Mouse (Mus musculus) stomach, embryonic 14.5 days (tissue): ENCODE results near the gene Micu2. TPM values are rescaled to one million over a fixed set of nuclear protein-coding genes. Genes with fewer than 3 reads are reported as not detected.

Experiments
- ATAC-seq: fragments of 200-750 bp; cut with Nextera tagmentation; 2 replicates; pipeline ENCODE4 v1.8.0; 2017; ENCODE audit warnings: low read depth, moderate TSS enrichment; ENCODE audit not compliant: insufficient number of reproducible peaks, insufficient read depth, low FRiP score
- H3K27ac ChIP-seq: fragments of 300-500 bp; sonication (generic); 2 replicates; pipeline ENCODE4 v1.5.1; 2014; ENCODE audit warnings: mild to moderate bottlenecking, low read length, moderate library complexity, mixed read lengths
- H3K27me3 ChIP-seq: fragments of 300-500 bp; sonication (generic); 2 replicates; pipeline ENCODE4 v1.6.1; 2014; ENCODE audit warnings: low read length, control low read depth, mixed read lengths; ENCODE audit not compliant: control insufficient read depth, insufficient read depth
- H3K36me3 ChIP-seq: fragments of 300-500 bp; sonication (generic); 2 replicates; pipeline ENCODE4 v1.6.1; 2014; ENCODE audit warnings: mild to moderate bottlenecking, control low read depth, low read length, moderate library complexity, mixed read lengths; ENCODE audit not compliant: control insufficient read depth, insufficient read depth
- H3K4me1 ChIP-seq: fragments of 300-500 bp; sonication (generic); 2 replicates; pipeline ENCODE4 v1.6.1; 2014; ENCODE audit warnings: low read length, control low read depth, mixed read lengths; ENCODE audit not compliant: control insufficient read depth, insufficient read depth
- H3K4me2 ChIP-seq: fragments of 300-500 bp; sonication (generic); replicated peaks from 2 replicates; pipeline ENCODE4 v1.6.1; 2014; ENCODE audit warnings: low read depth, low read length, control low read depth
- H3K4me3 ChIP-seq: fragments of 300-500 bp; sonication (generic); 2 replicates; pipeline ENCODE4 v1.5.1; 2014; ENCODE audit warnings: low read depth, low read length, control low read depth
- H3K9ac ChIP-seq: fragments of 300-500 bp; sonication (generic); replicated peaks from 2 replicates; pipeline ENCODE4 v1.6.1; 2014; ENCODE audit warnings: low read depth, mild to moderate bottlenecking, control low read depth, low read length, moderate library complexity, mixed read lengths
- H3K9me3 ChIP-seq: fragments of 300-500 bp; sonication (generic); 2 replicates; pipeline ENCODE4 v1.6.1; 2016; ENCODE audit warnings: low read depth, low read length, control low read depth; ENCODE audit not compliant: control insufficient read depth
- WGBS: fragments of 180-500 bp; shearing (Covaris S2); extraction: QIAGEN DNeasy Blood & Tissue Kit; methylation state at CpG from one replicate; pipeline ENCODE4 v1.1.7; 2014; 5-methylcytosine and 5-hydroxymethylcytosine counted together
- polyA plus RNA-seq: library from polyadenylated mRNA; unstranded; fragments of >200 nt; fragmentation: Nextera tagmentation; extraction: Ambion mirVana; gene quantifications from 2 replicates; pipeline ENCODE4 v1.2.1, GENCODE M21; 2014

The Micu2 gene
- polyA plus RNA-seq, 1 experiment from 2014 or later = 54.9 TPM

- 34% methylated on average over 5 of the region's 5 CpGs for WGBS
- Histone ChIP-seq H3K36me3 (no peaks in the 10 kb centered on the region; the same call in 1 of the 2 replicates), H3K4me3 (no peak overlapping the region), H3K4me1 (peaks cover 39% of the 10 kb centered on the region), H3K9me3 (no peaks in the 10 kb centered on the region), H3K27ac (no peak overlapping the region), H3K4me2 (no peak overlapping the region), H3K27me3 (no peaks in the 10 kb centered on the region), H3K9ac (no peak overlapping the region)
- ATAC-seq = no peak
Observed at GRCm38 (mm10) chr14:57978144-57978543, 20.9 kb downstream of the Micu2 start.

- no peak for ATAC-seq
- Histone ChIP-seq H3K27ac (no peak overlapping the region), H3K27me3 (no peaks in the 10 kb centered on the region), H3K9me3 (no peaks in the 10 kb centered on the region), H3K4me3 (no peak overlapping the region), H3K9ac (no peak overlapping the region), H3K36me3 (no peaks in the 10 kb centered on the region; the same call in 1 of the 2 replicates), H3K4me2 (no peak overlapping the region), H3K4me1 (peaks cover 27% of the 10 kb centered on the region)
- WGBS = 22% methylated on average over 6 of the region's 6 CpGs
Observed at GRCm38 (mm10) chr14:57975656-57976055, 23.4 kb downstream of the Micu2 start.

GRCm38 (mm10) chr14:57971986-57972525 is 27.0 kb downstream of the Micu2 start:
- H3K4me3 ChIP-seq = no peak overlapping the region
- H3K36me3 ChIP-seq = peaks cover 8% of the 10 kb centered on the region; the same call in 1 of the 2 replicates
- WGBS = 83% methylated on average over 12 of the region's 12 CpGs
- H3K9me3 ChIP-seq = no peaks in the 10 kb centered on the region
- H3K27me3 ChIP-seq = no peaks in the 10 kb centered on the region
- peaks cover 15% of the 10 kb centered on the region for H3K4me1 ChIP-seq
- H3K27ac ChIP-seq = no peak overlapping the region
- no peak overlapping the region for H3K4me2 ChIP-seq
- no peak overlapping the region for H3K9ac ChIP-seq
- no peak for ATAC-seq

GRCm38 (mm10) chr14:57968873-57969272 is 30.2 kb downstream of the Micu2 start:
- no peak for ATAC-seq
- peaks cover 8% of the 10 kb centered on the region; the same call in 1 of the 2 replicates for H3K36me3 ChIP-seq
- H3K4me1 ChIP-seq = no peaks in the 10 kb centered on the region
- no peak overlapping the region for H3K4me3 ChIP-seq
- no peak overlapping the region for H3K9ac ChIP-seq
- 65% methylated on average over 6 of the region's 6 CpGs for WGBS
- no peak overlapping the region for H3K27ac ChIP-seq
- H3K27me3 ChIP-seq = no peaks in the 10 kb centered on the region
- no peaks in the 10 kb centered on the region for H3K9me3 ChIP-seq
- H3K4me2 ChIP-seq = no peak overlapping the region

- H3K4me2 ChIP-seq = no peak overlapping the region
- no peaks in the 10 kb centered on the region for H3K27me3 ChIP-seq
- H3K36me3 ChIP-seq = peaks cover 8% of the 10 kb centered on the region
- no peaks in the 10 kb centered on the region for H3K4me1 ChIP-seq
- WGBS = 89% methylated on average over 4 of the region's 4 CpGs
- H3K4me3 ChIP-seq = no peak overlapping the region
- no peak overlapping the region for H3K27ac ChIP-seq
- H3K9ac ChIP-seq = no peak overlapping the region
- no peaks in the 10 kb centered on the region for H3K9me3 ChIP-seq
- ATAC-seq = no peak
Observed at GRCm38 (mm10) chr14:57967080-57967797, 31.8 kb downstream of the Micu2 start.

- H3K4me3 ChIP-seq = no peak overlapping the region
- ATAC-seq = no peak
- no peaks in the 10 kb centered on the region for H3K4me1 ChIP-seq
- WGBS = 40% methylated on average over 4 of the region's 4 CpGs
- no peak overlapping the region for H3K27ac ChIP-seq
- no peak overlapping the region for H3K9ac ChIP-seq
- H3K36me3 ChIP-seq = no peaks in the 10 kb centered on the region; the same call in none of the 2 replicates
- H3K9me3 ChIP-seq = no peaks in the 10 kb centered on the region
- H3K4me2 ChIP-seq = no peak overlapping the region
- H3K27me3 ChIP-seq = no peaks in the 10 kb centered on the region
Observed at GRCm38 (mm10) chr14:57961861-57962260, 37.2 kb downstream of the Micu2 start.

- H3K36me3 ChIP-seq = peaks cover 7% of the 10 kb centered on the region
- WGBS = 34% methylated on average over 2 of the region's 2 CpGs
- no peak overlapping the region for H3K27ac ChIP-seq
- H3K9ac ChIP-seq = no peak overlapping the region
- no peaks in the 10 kb centered on the region for H3K4me1 ChIP-seq
- H3K4me3 ChIP-seq = no peak overlapping the region
- ATAC-seq = no peak
- no peaks in the 10 kb centered on the region for H3K27me3 ChIP-seq
- no peak overlapping the region for H3K4me2 ChIP-seq
- no peaks in the 10 kb centered on the region for H3K9me3 ChIP-seq
Observed at GRCm38 (mm10) chr14:57951089-57951488, 48.0 kb downstream of the Micu2 start.

- no peak overlapping the region for H3K4me3 ChIP-seq
- no peaks in the 10 kb centered on the region for H3K4me1 ChIP-seq
- H3K4me2 ChIP-seq = no peak overlapping the region
- peaks cover 7% of the 10 kb centered on the region; the same call in 1 of the 2 replicates for H3K36me3 ChIP-seq
- no peaks in the 10 kb centered on the region for H3K27me3 ChIP-seq
- H3K9ac ChIP-seq = no peak overlapping the region
- H3K9me3 ChIP-seq = no peaks in the 10 kb centered on the region
- H3K27ac ChIP-seq = no peak overlapping the region
- 80% methylated on average over 4 of the region's 4 CpGs for WGBS
- no peak for ATAC-seq
Observed at GRCm38 (mm10) chr14:57945834-57946233, 53.2 kb downstream of the Micu2 start.
